Mouse (Mus musculus): Measurements from ENCODE around the gene Pttg1. TPM values are rescaled to one million over a fixed set of nuclear protein-coding genes. Genes with fewer than 3 reads are reported as not detected.

Pttg1 gene
- polyA plus RNA-seq, 1 experiment from 2014 or later: 62.8 TPM

DNA sequence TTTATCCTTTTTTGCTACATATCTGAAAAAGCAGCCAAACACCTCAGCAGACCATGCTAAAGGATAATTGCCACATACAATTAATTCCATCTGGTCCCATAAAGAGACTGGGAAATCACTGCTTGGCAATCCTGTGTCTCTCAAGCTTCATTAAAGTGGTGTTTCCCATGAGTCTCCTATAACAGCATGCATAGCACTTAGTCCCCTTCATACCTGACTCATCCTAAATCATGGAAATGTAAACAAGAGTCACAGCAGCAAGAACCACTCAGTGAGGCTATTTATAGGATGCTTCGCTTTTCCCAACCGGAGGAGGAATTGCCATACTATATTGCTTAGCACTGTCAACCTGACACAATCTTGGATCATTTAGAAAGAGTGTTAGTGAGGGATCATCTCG lies 52.7 kb downstream of the Pttg1 start:
- DNase-seq (ENCODE audit: low spot score): no peak
- H3K9me3 ChIP-seq (ENCODE audit: control insufficient read depth, low read length): no peaks in the 10 kb centered on the region
- WGBS: 91% methylated on average over 3 of the region's 3 CpGs
- H3K27me3 ChIP-seq (ENCODE audit: control insufficient read depth, insufficient read depth, low read length): no peaks in the 10 kb centered on the region
- H3K4me3 ChIP-seq (ENCODE audit: low read depth, low read length): no peak overlapping the region
- H3K27ac ChIP-seq (ENCODE audit: low read depth, low read length): no peak overlapping the region
- no peak for ATAC-seq (ENCODE audit: insufficient read depth, low FRiP score, low TSS enrichment)
- H3K36me3 ChIP-seq (ENCODE audit: control insufficient read depth, insufficient read depth, low read length): no peaks in the 10 kb centered on the region
- no peaks in the 10 kb centered on the region for H3K4me1 ChIP-seq (ENCODE audit: control insufficient read depth, insufficient read depth, low read length)
- no peak overlapping the region for H3K9ac ChIP-seq (ENCODE audit: low read length)
- H3K4me2 ChIP-seq (ENCODE audit: low read depth): no peak overlapping the region

DNA sequence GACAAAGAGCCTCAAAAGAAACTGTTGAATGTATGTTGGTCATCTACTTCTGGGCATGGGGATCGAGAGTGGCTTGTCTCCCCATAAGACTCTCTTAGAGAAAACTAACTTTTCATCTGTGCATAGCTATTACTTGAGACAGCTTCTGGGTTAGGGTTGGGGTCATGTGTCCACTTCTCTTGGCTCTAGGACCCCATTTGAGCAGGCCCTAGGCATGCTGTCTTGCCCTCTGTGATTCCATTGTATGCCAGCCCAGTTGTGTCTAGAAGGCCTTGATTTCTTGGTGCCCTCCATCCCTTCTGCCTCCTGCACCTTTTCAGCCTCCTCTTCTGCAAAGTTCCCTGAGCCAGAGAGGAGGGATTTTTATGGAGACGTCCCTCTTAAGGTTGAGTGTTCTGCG lies 54.2 kb downstream of the Pttg1 start:
- Histone ChIP-seq H3K27me3 (ENCODE audit: control insufficient read depth, insufficient read depth, low read length) (no peaks in the 10 kb centered on the region), H3K9me3 (ENCODE audit: control insufficient read depth, low read length) (no peaks in the 10 kb centered on the region), H3K9ac (ENCODE audit: low read length) (no peak overlapping the region), H3K4me2 (ENCODE audit: low read depth) (no peak overlapping the region), H3K36me3 (ENCODE audit: control insufficient read depth, insufficient read depth, low read length) (no peaks in the 10 kb centered on the region), H3K4me1 (ENCODE audit: control insufficient read depth, insufficient read depth, low read length) (no peaks in the 10 kb centered on the region), H3K27ac (ENCODE audit: low read depth, low read length) (no peak overlapping the region), H3K4me3 (ENCODE audit: low read depth, low read length) (no peak overlapping the region)
- ATAC-seq (ENCODE audit: insufficient read depth, low FRiP score, low TSS enrichment): no peak
- WGBS: 94% methylated on average over 3 of the region's 3 CpGs
- no peak for DNase-seq (ENCODE audit: low spot score)

MicroRNA genes within 50 kb of the gene (microRNA counts, 519-probe panel; counts per million panel counts)
- 2,910 counts per million, percentile 64 among the panel's probes with 10 or more counts for microRNA mmu-miR-146a

Small RNAs within 50 kb of the gene (microRNA-seq; reads per million reads assigned to microRNA genes)
- 16.7 reads per million, percentile 27 among the genes with 10 or more reads in this experiment for gene Mir146

Other genes starting within 250 kb of the Pttg1 start
- gene Slu7, start 7.5 kb upstream of the Pttg1 start, polyA plus RNA-seq (2014; fragmentation: Nextera tagmentation; extraction: Ambion mirVana): 63.8 and 65.3 TPM in 2 replicates
- gene C1qtnf2, start 48.0 kb upstream of the Pttg1 start, polyA plus RNA-seq (2014; fragmentation: Nextera tagmentation; extraction: Ambion mirVana): 1.5 and 1.9 TPM in 2 replicates
- gene Ccnjl, start 102.5 kb upstream of the Pttg1 start, polyA plus RNA-seq (2014; fragmentation: Nextera tagmentation; extraction: Ambion mirVana): 44.0 and 45.2 TPM in 2 replicates
- gene 4933415A04Rik, start 160.8 kb upstream of the Pttg1 start, polyA plus RNA-seq (2014; fragmentation: Nextera tagmentation; extraction: Ambion mirVana): 10.2 and 12.5 TPM in 2 replicates
- not detected in 2 replicates for gene Fabp6, start 175.3 kb upstream of the Pttg1 start, polyA plus RNA-seq (2014; fragmentation: Nextera tagmentation; extraction: Ambion mirVana)

Data from neural tube, embryonic 11.5 days (tissue).